Mouse (Mus musculus) heart, postnatal 0 days (tissue): ENCODE data around the gene 4933424G06Rik. TPM values are rescaled to one million over a fixed set of nuclear protein-coding genes. Genes with fewer than 3 reads are reported as not detected.

Experiments
- ATAC-seq: fragments of 200-750 bp; cut with Nextera tagmentation; 2 replicates; pipeline ENCODE4 v1.8.0; 2017; ENCODE audit warnings: low read depth, moderate number of reproducible peaks, moderate library complexity; ENCODE audit not compliant: insufficient read depth
- DNase-seq: peaks from one replicate; pipeline ENCODE4 v3.0.0-alpha.2; 2016; ENCODE audit warnings: low spot score
- H3K27ac ChIP-seq: fragments of 300-500 bp; sonication (generic); 2 replicates; pipeline ENCODE4 v1.5.1; 2014; ENCODE audit warnings: low read depth, mild to moderate bottlenecking
- H3K27me3 ChIP-seq: fragments of 300-500 bp; sonication (generic); 2 replicates; pipeline ENCODE4 v1.6.1; 2014; ENCODE audit warnings: low read length, mixed read lengths; ENCODE audit not compliant: control insufficient read depth, insufficient read depth
- H3K36me3 ChIP-seq: fragments of 300-500 bp; sonication (generic); replicated peaks from 2 replicates; pipeline ENCODE4 v1.6.1; 2014; ENCODE audit warnings: low read length, mixed read lengths; ENCODE audit not compliant: control insufficient read depth, insufficient read depth
- H3K4me1 ChIP-seq: fragments of 300-500 bp; sonication (generic); 2 replicates; pipeline ENCODE4 v1.6.1; 2014; ENCODE audit warnings: antibody characterized with exemption; ENCODE audit not compliant: control insufficient read depth, insufficient read depth
- H3K4me2 ChIP-seq: fragments of 300-500 bp; sonication (generic); 2 replicates; pipeline ENCODE4 v1.6.1; 2014; ENCODE audit warnings: low read depth, mild to moderate bottlenecking, low read length, moderate library complexity
- H3K4me3 ChIP-seq: fragments of 300-500 bp; sonication (generic); 2 replicates; pipeline ENCODE4 v1.5.1; 2014; ENCODE audit warnings: low read depth, low read length
- H3K9ac ChIP-seq: fragments of 300-500 bp; sonication (generic); replicated peaks from 2 replicates; pipeline ENCODE4 v1.6.1; 2014; ENCODE audit warnings: low read depth, low read length, mixed read lengths
- H3K9me3 ChIP-seq: fragments of 300-500 bp; sonication (generic); replicated peaks from 2 replicates; pipeline ENCODE4 v1.6.1; 2016; ENCODE audit warnings: low read length; ENCODE audit not compliant: control insufficient read depth
- CTCF ChIP-seq: IDR thresholded peaks from 2 replicates; pipeline ENCODE4 v1.5.1; 2016; ENCODE audit warnings: antibody characterized with exemption, control low read depth, low read depth
- EP300 ChIP-seq: IDR thresholded peaks from 2 replicates; pipeline ENCODE4 v1.6.1; 2016; ENCODE audit warnings: antibody characterized with exemption, low read depth
- WGBS: fragments of 180-500 bp; shearing (Covaris S2); extraction: QIAGEN DNeasy Blood & Tissue Kit; methylation state at CpG from one replicate; pipeline ENCODE4 v1.1.7; 2014; 5-methylcytosine and 5-hydroxymethylcytosine counted together
- polyA plus RNA-seq: library from polyadenylated mRNA; unstranded; fragments of >200 nt; fragmentation: Nextera tagmentation; extraction: Ambion mirVana; gene quantifications from 2 replicates; pipeline ENCODE4 v1.2.1, GENCODE M21; 2015
- total RNA-seq: library from RNA; depleted of rRNA; stranded (reverse); fragments of >200 nt; gene quantifications from 2 replicates; pipeline ENCODE4 v1.2.3, GENCODE M21; 2014; ENCODE audit warnings: low replicate concordance

The 4933424G06Rik gene
- total and polyA plus RNA-seq, 2 experiments from 2014 or later, result not detected

DNA sequence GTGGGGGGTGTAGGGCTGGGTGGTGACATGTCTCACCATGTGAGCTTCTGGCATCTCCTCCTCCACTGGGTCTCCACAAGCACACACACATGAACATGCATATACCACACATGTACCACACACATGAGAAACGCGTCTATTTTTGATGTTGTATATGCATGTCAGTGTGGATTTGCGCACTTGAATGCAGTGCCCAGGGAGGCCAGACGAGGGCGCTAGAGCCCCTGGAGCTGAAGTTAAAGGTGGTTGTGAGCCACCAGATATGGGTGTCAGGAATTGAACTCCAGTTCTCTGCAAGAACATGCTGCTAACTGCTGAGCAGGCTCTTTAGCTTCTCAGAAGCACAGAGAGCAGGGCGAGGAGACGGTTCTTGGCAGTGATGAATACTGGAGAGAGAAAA is 76.4 kb downstream of the 4933424G06Rik start:
- Histone ChIP-seq H3K36me3 (peaks cover 4% of the 10 kb centered on the region), H3K4me2 (no peak overlapping the region), H3K9ac (no peak overlapping the region), H3K4me1 (no peaks in the 10 kb centered on the region), H3K9me3 (no peaks in the 10 kb centered on the region), H3K4me3 (no peak overlapping the region), H3K27ac (no peak overlapping the region), H3K27me3 (0 out of 2 replicates have a peak, but pooled peaks cover 5% of the 10 kb centered on the region)
- DNase-seq, result no peak
- 92% methylated on average over 7 of the region's 7 CpGs for WGBS
- no peak for ATAC-seq
- TF ChIP-seq EP300, result no peak
- TF ChIP-seq CTCF, result no peak

DNA sequence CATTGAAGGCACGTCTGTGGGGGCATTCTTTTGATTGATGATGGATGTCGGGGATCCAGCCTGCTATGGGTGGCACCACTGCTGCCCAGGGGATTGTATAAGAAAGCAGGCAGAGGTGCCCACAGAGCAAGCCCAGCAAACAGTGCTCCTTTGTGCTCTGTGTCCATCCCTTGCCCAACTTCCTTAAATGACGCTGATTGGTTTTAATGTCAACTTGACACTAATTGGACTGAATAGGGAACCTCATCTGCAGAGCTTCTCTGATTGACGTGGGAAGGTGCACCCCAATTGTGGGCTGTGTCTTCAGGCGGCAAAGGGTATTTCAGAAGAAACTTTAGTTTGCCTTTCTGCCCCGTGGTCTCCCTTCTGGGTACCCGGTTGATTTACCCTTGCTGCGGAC is 79.5 kb downstream of the 4933424G06Rik start:
- H3K9ac ChIP-seq, result no peak overlapping the region
- DNase-seq (no peak), ATAC-seq (no peak)
- no peak for TF ChIP-seq CTCF
- no peak for TF ChIP-seq EP300
- H3K27me3 ChIP-seq, result no peaks in the 10 kb centered on the region
- WGBS, result 82% methylated on average over 8 of the region's 8 CpGs
- no peak overlapping the region for H3K4me2 ChIP-seq
- H3K4me3 ChIP-seq, result no peak overlapping the region
- no peak overlapping the region for H3K27ac ChIP-seq
- peaks cover 33% of the 10 kb centered on the region for H3K36me3 ChIP-seq
- H3K4me1 ChIP-seq, result no peaks in the 10 kb centered on the region
- no peaks in the 10 kb centered on the region for H3K9me3 ChIP-seq

- no peak overlapping the region for H3K27ac ChIP-seq
- H3K36me3 ChIP-seq, result peaks cover 95% of the 10 kb centered on the region
- no peaks in the 10 kb centered on the region for H3K9me3 ChIP-seq
- no peak overlapping the region for H3K4me2 ChIP-seq
- no peak for ATAC-seq
- DNase-seq, result no peak
- no peaks in the 10 kb centered on the region for H3K27me3 ChIP-seq
- no peak overlapping the region for H3K4me3 ChIP-seq
- H3K4me1 ChIP-seq, result 0 out of 2 replicates have a peak, but pooled peaks cover 5% of the 10 kb centered on the region
- 70% methylated on average over 7 of the region's 7 CpGs for WGBS
- TF ChIP-seq EP300 (no peak), CTCF (no peak)
- no peak overlapping the region for H3K9ac ChIP-seq
Measured at GRCm38 (mm10) chr1:36796711-36797110, 86.8 kb downstream of the 4933424G06Rik start.

DNA sequence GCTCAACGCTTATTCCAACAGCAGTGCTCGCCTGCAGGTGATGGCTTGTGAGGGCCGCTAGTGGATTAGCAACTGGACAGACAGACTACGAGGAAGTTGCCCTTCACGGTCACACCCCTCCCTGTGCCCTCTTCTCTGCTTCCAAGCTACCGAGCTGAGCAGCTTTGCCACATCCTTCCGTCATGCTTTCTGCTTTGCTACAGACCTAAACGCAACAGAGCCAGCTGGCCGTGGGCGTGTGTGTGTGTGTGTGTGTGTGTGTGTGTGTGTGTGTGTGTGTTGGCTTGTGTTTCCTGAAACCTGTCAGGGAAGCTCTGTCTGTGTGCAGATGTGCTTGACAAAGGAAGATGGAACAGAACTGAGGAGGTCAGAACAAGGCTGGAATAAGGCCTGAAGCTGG is 87.5 kb downstream of the 4933424G06Rik start:
- DNase-seq, result no peak
- Histone ChIP-seq H3K9me3 (no peaks in the 10 kb centered on the region), H3K9ac (no peak overlapping the region), H3K27ac (no peak overlapping the region), H3K4me1 (0 out of 2 replicates have a peak, but pooled peaks cover 5% of the 10 kb centered on the region), H3K4me3 (no peak overlapping the region), H3K4me2 (no peak overlapping the region), H3K27me3 (no peaks in the 10 kb centered on the region), H3K36me3 (peaks cover 94% of the 10 kb centered on the region)
- WGBS, result 77% methylated on average over 10 of the region's 10 CpGs
- TF ChIP-seq EP300, result no peak
- no peak for TF ChIP-seq CTCF
- no peak for ATAC-seq

DNA sequence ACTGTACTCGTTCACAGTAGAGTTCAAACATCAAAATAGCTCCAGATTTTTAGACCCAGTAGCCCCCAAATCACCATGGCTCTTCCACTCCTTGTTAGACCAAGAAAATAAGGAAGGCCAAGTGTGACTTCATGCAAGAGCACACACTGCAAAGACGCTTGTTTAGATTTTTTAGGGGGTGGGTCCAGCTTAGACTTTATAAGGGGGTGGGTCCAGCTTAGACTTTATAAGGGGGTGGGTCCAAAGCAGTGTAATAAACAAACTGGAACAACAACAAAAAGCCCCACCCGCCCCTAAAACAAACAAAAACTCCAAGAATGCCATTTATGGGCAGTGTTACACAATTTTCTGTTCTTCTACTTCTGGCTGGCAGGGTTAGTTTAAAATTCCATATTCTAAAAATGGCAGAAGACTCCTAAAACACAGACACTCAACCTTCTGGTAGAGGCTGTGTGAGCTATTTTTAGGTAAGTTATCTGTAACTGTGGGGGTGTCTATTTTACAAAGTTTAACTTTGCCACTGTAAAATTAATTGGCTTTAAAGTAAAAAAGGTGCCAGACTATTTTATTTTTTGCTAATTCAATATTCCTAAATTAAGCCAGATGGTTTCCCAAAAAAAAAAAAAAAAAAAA is 90.5 kb downstream of the 4933424G06Rik start:
- no peak for DNase-seq
- Histone ChIP-seq H3K27me3 (no peaks in the 10 kb centered on the region), H3K27ac (no peak overlapping the region), H3K36me3 (peaks cover 89% of the 10 kb centered on the region), H3K9me3 (no peaks in the 10 kb centered on the region), H3K4me3 (no peak overlapping the region), H3K4me1 (0 out of 2 replicates have a peak, but pooled peaks cover 5% of the 10 kb centered on the region), H3K9ac (no peak overlapping the region), H3K4me2 (no peak overlapping the region)
- WGBS, result 62% methylated on average over 3 of the region's 3 CpGs
- no peak for ATAC-seq
- no peak for TF ChIP-seq CTCF
- TF ChIP-seq EP300, result no peak

DNA sequence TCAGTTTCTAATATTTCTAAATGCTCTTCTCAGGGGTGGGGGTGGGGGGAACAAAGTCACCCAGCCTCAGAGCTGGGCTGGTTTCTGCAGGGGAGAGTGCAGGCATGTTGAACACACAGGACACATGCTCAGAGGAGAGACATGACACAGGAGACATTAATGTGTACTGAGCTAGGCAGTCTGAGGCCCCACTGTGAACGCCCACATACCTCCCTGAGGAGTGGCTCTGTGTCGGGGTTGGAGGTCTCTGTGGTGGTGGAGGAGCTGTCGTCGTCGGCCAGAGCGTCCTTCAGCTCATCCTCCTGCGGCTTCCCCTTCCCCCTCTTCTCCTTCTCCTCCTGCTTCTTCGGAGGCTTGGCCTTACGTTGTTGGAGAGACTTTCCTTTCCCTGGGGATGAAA is 94.3 kb downstream of the 4933424G06Rik start:
- Histone ChIP-seq H3K27ac (no peak overlapping the region), H3K4me2 (no peak overlapping the region), H3K36me3 (peaks cover 82% of the 10 kb centered on the region), H3K9ac (no peak overlapping the region), H3K27me3 (no peaks in the 10 kb centered on the region), H3K4me1 (0 out of 2 replicates have a peak, but pooled peaks cover 5% of the 10 kb centered on the region), H3K9me3 (no peaks in the 10 kb centered on the region), H3K4me3 (no peak overlapping the region)
- WGBS, result 70% methylated on average over 9 of the region's 9 CpGs
- ATAC-seq (no peak), DNase-seq (no peak)
- TF ChIP-seq CTCF, result no peak
- TF ChIP-seq EP300, result no peak
